Mouse (Mus musculus) kidney, adult 2 months (tissue): ENCODE measurements at regions not wholly inside any gene's neighbourhood (a gene's known extent, or its start where the extent isn't known, plus 50 kb on each side); places are given as distances from the start of the nearest gene placed in this dataset.

Source experiments
- DNase-seq: peaks from one replicate; pipeline ENCODE4 v3.0.0; 2021
- H3K27ac ChIP-seq: fragments of 200-500 bp; 2 replicates; pipeline ENCODE4 v1.5.1; 2012; ENCODE audit warnings: low read depth, low read length, control low read depth, inconsistent platforms; ENCODE audit not compliant: insufficient read depth
- H3K27me3 ChIP-seq: fragments of 200-500 bp; replicated peaks from 2 replicates; pipeline ENCODE4 v1.6.1; 2012; ENCODE audit warnings: mild to moderate bottlenecking, moderate library complexity, low read length, inconsistent platforms; ENCODE audit not compliant: control insufficient read depth, insufficient read depth
- H3K36me3 ChIP-seq: fragments of 200-500 bp; 2 replicates; pipeline ENCODE4 v1.6.1; 2012; ENCODE audit warnings: mild to moderate bottlenecking, moderate library complexity, low read length, inconsistent platforms; ENCODE audit not compliant: control insufficient read depth, insufficient read depth
- H3K4me1 ChIP-seq: fragments of 200-500 bp; 2 replicates; pipeline ENCODE4 v1.6.1; 2011; ENCODE audit warnings: low read length; ENCODE audit not compliant: control insufficient read depth, insufficient read depth
- H3K4me3 ChIP-seq: fragments of 200-500 bp; 2 replicates; pipeline ENCODE4 v1.5.1; 2011; ENCODE audit warnings: mild to moderate bottlenecking, low read depth, low read length, control low read depth; ENCODE audit not compliant: insufficient read depth
- CTCF ChIP-seq: fragments of 200-500 bp; conservative IDR thresholded peaks from 2 replicates; pipeline ENCODE4 v1.5.1; 2011; ENCODE audit warnings: low read depth, mild to moderate bottlenecking, control low read depth, low read length, moderate library complexity, mixed read lengths; ENCODE audit not compliant: insufficient read depth, insufficient read length
- POLR2A ChIP-seq: fragments of 200-500 bp; IDR thresholded peaks from one replicate; pipeline ENCODE4 v1.6.1; 2011; ENCODE audit warnings: low read depth, low read length, control low read depth
- WGBS: fragments of 180-500 bp; shearing (Covaris S2); methylation state at CpG from one replicate; pipeline ENCODE4 v1.1.7; 2018; 5-methylcytosine and 5-hydroxymethylcytosine counted together

GRCm38 (mm10) chr2:137510671-137511235, 394.3 kb upstream of the Jag1 start:
- Histone ChIP-seq H3K4me1 (no peaks in the 10 kb centered on the region), H3K4me3 (no peak overlapping the region), H3K27me3 (no peaks in the 10 kb centered on the region), H3K36me3 (no peaks in the 10 kb centered on the region), H3K27ac (no peak overlapping the region)
- no peak for DNase-seq
- 69% methylated on average over 3 of the region's 3 CpGs for WGBS
- TF ChIP-seq POLR2A (no peak), CTCF (no peak)

- TF ChIP-seq CTCF, result no peak
- no peak for TF ChIP-seq POLR2A
- Histone ChIP-seq H3K4me1 (no peaks in the 10 kb centered on the region), H3K27ac (no peak overlapping the region), H3K27me3 (no peaks in the 10 kb centered on the region), H3K36me3 (no peaks in the 10 kb centered on the region), H3K4me3 (no peak overlapping the region)
- DNase-seq, result no peak
- 65% methylated on average over 1 of the region's 1 CpGs for WGBS
These were observed 384.8 kb upstream of the Jag1 start for GRCm38 (mm10) chr2:137501236-137501635.

- Histone ChIP-seq H3K27ac (no peak overlapping the region), H3K27me3 (no peaks in the 10 kb centered on the region), H3K36me3 (no peaks in the 10 kb centered on the region), H3K4me3 (no peak overlapping the region), H3K4me1 (no peaks in the 10 kb centered on the region)
- 30% methylated on average over 2 of the region's 2 CpGs for WGBS
- peak; percentile 54 for DNase-seq
- TF ChIP-seq POLR2A (no peak), CTCF (no peak)
These were observed 381.2 kb upstream of the Jag1 start for GRCm38 (mm10) chr2:137497616-137498015.

- H3K4me3 ChIP-seq, result no peak overlapping the region
- no peaks in the 10 kb centered on the region for H3K27me3 ChIP-seq
- TF ChIP-seq POLR2A (no peak), CTCF (no peak)
- no peaks in the 10 kb centered on the region for H3K4me1 ChIP-seq
- H3K27ac ChIP-seq, result no peak overlapping the region
- H3K36me3 ChIP-seq, result no peaks in the 10 kb centered on the region
- WGBS, result 77% methylated on average over 5 of the region's 5 CpGs
- DNase-seq, result no peak
These were observed 377.2 kb upstream of the Jag1 start for GRCm38 (mm10) chr2:137493600-137493999.

GRCm38 (mm10) chr2:137489181-137489682, 372.8 kb upstream of the Jag1 start:
- no peaks in the 10 kb centered on the region for H3K27me3 ChIP-seq
- TF ChIP-seq CTCF (no peak), POLR2A (no peak)

GRCm38 (mm10) chr2:137468769-137469168, 352.3 kb upstream of the Jag1 start:
- WGBS, result 73% methylated on average over 1 of the region's 1 CpGs
- no peak overlapping the region for H3K4me3 ChIP-seq
- H3K27ac ChIP-seq, result no peak overlapping the region
- no peaks in the 10 kb centered on the region for H3K36me3 ChIP-seq
- no peaks in the 10 kb centered on the region for H3K4me1 ChIP-seq
- no peaks in the 10 kb centered on the region for H3K27me3 ChIP-seq
- no peak for DNase-seq
- TF ChIP-seq POLR2A (no peak), CTCF (no peak)

More at GRCm38 (mm10) chr2:137489181-137489682, 372.8 kb upstream of the Jag1 start:
- no peak overlapping the region for H3K4me3 ChIP-seq
- H3K4me1 ChIP-seq, result no peaks in the 10 kb centered on the region
- H3K36me3 ChIP-seq, result no peaks in the 10 kb centered on the region
- WGBS, result 41% methylated on average over 5 of the region's 5 CpGs
- DNase-seq, result no peak
- no peak overlapping the region for H3K27ac ChIP-seq

GRCm38 (mm10) chr2:137457061-137457753, 340.8 kb upstream of the Jag1 start:
- DNase-seq, result no peak
- H3K27ac ChIP-seq, result no peak overlapping the region
- H3K27me3 ChIP-seq, result no peaks in the 10 kb centered on the region
- no peaks in the 10 kb centered on the region for H3K4me1 ChIP-seq
- H3K4me3 ChIP-seq, result no peak overlapping the region
- H3K36me3 ChIP-seq, result no peaks in the 10 kb centered on the region
- no peak for TF ChIP-seq POLR2A
- no peak for TF ChIP-seq CTCF
- 75% methylated on average over 4 of the region's 4 CpGs for WGBS

- TF ChIP-seq POLR2A (no peak), CTCF (no peak)
- Histone ChIP-seq H3K36me3 (no peaks in the 10 kb centered on the region), H3K27me3 (no peaks in the 10 kb centered on the region), H3K4me1 (no peaks in the 10 kb centered on the region), H3K4me3 (no peak overlapping the region), H3K27ac (no peak overlapping the region)
- DNase-seq, result no peak
- 64% methylated on average over 3 of the region's 3 CpGs for WGBS
These were observed 340.0 kb upstream of the Jag1 start for GRCm38 (mm10) chr2:137456436-137456835.
